Mouse (Mus musculus) inflammation-experienced regulatory T-cells, adult 6 months (primary cell): ENCODE results near the gene Rpl13. TPM values are rescaled to one million over a fixed set of nuclear protein-coding genes. Genes with fewer than 3 reads are reported as not detected.
"Not testable (repeated sequence)": the region's sequence is repeated elsewhere in the genome, so short reads cannot be mapped to it uniquely, and the experiment has no call there.

Source experiments
- ATAC-seq: one replicate; pipeline ENCODE4 v1.8.0; 2017
- polyA plus RNA-seq, 3 experiments: library from polyadenylated mRNA; unstranded; fragments of 100-300 nt; shearing (Covaris generic); gene quantifications; one replicate each; pipeline ENCODE4 v1.2.1; 2017

The Rpl13 gene
- polyA plus RNA-seq, result 1,000 to 10,000 TPM; 1,514 to 2,679 (median 2,672) TPM

DNA sequence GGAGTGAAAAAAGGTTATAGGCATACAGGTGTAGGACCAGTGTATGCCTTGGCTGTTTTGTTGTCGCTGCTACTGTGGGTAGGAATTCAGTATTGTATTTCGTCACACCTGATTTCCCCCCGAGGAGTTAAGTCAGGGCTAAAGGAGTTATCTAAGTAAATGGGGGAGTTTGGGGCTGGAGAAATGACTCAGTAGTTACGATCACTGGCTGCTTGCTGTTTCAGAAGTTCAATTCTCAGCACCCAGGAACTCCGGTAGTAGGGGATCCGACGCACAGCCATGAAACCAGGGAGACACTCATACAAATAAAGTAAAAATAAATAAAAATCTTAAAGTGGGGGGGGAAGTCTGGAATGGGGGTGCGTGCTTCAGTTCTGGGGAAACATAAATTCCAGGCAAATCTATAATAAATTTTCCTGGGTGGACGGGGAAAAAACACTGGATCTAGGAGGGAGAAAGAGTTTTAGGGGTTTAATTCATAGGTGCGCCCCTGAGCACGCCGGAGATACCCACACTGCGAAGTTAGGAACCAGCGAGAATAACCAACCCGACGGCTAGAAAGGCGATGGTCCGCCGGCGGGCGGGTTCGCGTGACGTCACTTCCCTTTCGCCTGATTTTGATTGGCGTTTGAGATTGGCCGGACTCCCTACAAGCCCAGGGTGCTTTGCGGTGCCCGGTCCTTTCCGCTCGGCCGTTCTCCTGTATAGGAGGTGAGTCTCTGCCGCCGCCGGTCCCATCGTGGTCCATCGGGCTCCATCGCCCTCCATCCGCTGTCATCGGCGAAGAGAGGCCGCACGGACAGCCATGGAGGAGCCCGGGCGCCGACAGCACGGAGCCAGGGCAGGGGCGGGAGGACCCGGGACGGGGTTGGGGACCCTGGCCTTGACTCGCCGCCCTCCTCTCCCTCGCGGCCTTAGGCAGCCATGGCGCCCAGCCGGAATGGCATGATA lies at the start of gene Rpl13:
Rpl13 (plus strand) TSS at position 616 of the 951 bp plus-strand sequence.
- ATAC-seq, result peak; percentile 49

DNA sequence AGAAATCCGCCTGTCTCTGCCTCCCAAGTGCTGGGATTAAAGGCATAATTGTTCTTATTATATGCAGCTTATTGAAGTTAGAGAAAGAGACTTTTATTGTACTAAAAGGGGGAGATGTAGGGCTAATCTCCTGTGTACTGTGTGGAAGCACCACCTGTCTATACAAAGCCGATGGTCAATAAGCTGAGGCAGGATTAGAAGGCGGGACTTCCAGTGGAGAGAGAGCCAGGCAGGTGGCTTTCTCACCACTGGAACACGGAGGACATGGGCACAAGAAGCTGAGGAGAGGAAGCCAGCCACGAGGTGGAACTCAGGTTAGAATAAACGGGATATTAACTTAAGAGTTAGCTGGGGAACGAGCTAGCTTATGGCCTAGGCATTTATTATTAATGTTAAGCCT lies 39.4 kb upstream of the Rpl13 start, which contains the start of gene Spg7:
Spg7 (plus strand) TSS at position 222 of the 400 bp plus-strand sequence.
- no peak for ATAC-seq

DNA sequence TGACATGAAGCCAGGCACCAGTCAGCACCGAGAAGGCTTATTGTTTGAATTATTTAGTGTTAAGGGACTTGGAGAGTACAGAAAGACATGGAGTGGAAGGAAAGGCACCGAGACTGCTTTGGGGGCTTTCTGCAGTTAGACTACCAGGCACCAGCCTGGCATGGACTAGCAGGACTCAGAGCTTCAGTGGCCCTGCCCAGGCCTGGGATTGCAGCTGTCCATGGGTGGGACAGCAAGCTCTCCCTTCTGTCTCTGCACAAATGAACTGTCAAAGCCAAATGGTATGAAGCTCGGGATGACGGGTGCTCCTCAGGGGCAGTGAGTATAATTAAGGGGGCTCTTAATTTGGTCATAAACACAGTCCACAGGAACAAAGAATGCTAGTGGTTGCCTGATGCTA lies 38.1 kb upstream of the Rpl13 start:
- no peak for ATAC-seq

DNA sequence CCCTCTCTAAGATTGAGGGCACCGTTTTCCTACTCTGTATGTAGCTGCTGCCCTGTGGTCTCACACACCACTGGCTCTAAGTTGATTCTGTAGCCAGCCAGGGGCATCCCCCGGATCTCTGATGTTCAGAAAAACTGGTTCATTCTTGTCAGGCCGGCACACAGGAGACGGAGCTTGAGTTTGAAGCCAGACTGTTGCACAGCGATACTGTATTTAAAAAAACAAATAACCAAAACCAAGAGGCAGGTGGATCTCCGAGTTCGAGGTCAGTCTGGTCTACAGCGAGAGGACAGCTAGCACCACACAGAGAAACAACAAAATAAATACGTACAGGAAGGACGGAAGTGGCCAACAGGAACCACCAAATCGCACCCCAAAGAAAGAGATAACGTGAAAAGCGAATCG lies 37.3 kb upstream of the Rpl13 start:
- peak; percentile 60 for ATAC-seq

DNA sequence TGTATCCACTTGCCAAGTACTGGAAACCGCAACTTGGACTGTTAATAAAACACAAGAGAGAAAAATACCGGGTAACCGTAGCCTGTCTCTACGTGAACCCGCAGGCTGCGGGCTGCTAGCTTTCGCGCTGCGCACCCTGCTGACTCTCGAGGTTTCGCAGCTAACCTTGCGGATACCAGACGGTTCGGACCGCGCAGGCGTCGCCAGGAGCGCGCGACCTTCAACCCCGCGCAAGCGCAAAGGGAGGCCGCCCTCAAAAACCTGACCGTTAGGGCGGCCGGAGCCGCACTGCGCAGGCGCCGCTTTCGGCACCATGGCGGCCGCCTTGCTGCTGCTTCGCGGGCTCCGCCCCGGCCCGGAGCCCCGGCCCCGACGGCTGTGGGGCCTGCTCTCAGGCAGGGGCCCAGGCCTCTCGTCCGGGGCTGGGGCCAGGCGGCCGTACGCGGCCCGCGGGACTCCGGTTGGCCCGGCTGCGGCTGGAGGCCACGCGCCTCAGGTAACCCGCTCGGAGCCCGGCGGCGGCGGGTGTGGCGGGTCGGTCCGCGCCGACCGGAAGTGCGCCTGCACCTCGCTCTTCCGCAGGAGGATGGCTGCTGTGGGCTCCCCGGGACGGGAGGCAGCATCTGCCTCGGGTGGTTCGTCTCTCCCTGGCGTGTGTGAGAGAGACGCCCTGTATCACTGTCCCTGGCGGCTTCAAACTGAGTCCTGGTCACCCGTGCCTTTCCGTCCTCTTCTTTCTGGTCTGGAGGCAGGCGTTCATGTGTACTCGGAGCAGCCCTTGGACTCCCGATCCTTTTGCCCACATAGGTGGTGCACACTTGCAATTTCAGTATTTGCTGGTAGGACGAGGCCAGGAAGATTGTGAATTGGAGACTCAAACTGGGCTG lies 36.7 kb upstream of the Rpl13 start:
- ATAC-seq, result peak; percentile 78

DNA sequence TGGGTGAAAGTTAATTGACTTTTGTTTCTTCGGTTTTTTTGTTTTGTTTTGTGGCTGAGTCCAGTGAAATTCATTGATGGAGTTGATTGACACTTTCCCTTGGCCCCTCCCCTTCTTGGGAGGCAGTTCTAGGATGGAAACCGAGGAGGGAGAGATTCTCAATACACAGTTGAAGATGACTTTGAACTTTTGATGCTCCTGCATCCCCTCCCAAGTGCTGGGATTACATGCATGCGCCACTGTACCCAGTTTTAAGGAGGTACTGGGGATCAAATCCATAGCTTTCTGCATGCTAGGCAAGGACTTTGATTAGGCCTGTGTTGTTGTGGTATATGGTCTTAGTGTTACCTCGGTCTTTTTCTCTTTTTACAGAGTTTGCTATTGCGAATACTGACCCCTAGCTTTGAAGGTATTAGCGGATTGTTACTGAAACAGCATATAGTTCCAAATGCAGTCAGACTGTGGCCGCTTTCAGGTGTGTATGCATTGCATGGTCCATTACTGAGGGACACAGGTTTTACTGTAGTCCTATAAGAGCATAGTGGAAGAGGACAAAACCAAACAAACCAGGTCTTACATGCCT lies 36.0 kb upstream of the Rpl13 start:
- no peak for ATAC-seq

DNA sequence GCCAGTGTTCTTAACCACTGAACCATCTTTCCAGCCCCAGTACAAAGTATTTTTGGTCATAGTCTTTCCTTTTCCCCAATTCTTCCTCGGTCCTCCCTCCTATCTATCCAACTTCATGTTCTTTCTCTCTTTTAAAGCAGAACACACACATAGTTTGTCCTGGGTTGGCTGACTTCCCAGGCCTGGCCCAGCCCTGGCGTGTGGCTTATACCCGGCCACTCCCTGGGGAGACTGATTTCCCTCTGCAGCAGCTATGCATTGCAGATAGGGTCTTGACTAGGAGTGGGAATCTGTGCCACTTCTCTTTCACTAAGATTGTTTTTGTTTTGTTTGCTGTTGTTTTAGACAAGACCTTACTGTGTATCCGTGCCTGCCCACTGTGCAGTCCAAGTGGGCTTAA lies 31.0 kb upstream of the Rpl13 start:
- ATAC-seq, result no peak

DNA sequence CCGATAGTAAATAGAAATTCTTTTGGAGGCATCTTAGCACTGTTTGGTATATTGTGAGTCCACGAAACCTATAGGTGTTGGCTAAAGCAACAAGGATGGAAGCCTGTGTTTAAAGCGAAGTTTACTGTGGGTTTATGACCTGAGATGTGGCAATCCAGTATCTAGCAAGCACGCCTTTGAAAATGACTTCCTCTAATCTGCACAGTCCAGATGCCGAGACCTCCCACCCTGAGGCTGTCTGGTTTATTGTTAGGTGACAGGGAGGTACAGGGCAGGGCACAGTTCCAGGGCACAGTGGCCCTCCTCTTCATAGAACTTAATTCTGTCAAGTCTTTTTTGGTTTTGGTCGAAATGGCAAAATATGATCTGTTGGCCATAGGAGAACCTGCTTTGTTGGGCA lies 24.9 kb upstream of the Rpl13 start:
- no peak for ATAC-seq

DNA sequence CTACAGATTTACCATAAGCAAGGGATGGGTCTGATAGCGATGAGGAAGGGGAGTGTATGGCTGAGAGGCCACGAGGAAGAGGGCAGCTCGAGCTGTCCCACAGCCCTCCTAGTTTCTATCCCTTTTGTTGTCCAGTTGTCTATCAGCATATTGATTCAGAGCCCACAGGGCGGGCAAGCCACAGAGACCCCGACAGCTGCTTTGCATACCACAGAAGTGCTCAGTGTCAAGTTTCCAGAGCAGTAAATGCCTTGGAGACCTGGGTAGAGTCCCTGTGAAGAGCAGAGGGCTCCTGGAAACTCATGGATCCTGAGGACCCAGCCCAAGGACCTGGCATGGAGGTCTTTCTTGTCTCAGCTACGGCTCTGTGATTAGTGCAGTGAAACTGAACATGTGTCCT lies 19.2 kb upstream of the Rpl13 start:
- ATAC-seq, result no peak

DNA sequence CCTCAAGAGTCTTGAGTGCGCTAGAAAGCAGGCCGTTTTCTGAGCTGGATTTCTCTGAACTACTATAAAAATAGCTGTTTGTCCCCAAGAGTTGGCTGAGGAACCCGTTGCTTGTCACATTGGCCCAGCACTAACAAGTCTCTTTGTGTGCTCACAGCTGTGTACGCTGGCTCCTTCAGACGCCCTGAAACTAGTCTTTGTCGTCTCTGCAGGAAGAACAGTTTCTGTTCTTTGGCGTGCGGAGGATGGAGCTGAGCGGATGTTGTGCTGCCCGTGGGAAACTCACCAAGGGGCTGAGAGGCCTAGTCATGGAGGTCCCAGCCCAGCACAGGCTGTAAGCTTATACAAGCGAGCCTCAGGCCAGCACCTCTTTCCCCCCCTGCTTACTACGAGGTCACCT lies 18.5 kb upstream of the Rpl13 start:
- ATAC-seq, result no peak

DNA sequence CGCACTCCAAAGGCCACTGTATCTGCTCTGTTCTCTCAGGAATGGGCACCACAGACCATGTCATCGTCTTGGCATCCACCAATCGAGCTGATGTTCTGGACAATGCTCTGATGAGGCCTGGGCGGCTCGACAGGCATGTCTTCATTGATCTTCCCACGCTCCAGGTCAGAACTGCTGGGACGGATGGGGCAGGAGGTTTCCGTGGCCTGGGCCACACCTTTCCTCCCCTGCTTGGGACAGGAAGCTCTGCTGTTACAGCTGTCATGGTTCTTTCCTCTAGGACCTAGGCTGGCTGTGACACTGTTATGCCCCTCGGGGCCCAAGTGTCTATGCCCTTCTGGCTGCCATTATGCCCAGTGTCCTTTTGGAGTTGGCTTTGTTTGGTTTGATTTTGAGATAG lies 14.9 kb upstream of the Rpl13 start:
- ATAC-seq, result no peak

DNA sequence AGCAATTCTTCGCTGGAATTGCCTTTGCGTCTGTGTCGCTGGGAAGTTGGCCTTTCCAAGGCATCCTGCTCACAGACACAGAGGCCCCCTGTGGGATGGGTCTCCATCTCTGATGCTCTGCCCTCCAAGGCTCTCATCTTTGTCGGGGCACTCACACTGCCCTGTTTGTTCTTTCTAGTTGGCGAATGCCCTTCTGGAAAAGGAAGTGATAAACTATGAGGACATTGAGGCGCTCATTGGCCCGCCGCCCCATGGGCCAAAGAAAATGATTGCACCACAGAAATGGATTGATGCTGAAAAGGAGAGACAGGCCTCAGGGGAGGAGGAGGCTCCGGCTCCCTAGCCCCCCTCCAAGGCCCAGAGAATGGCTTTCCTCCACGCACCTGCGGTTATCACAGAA lies 4.9 kb upstream of the Rpl13 start:
- ATAC-seq, result no peak

DNA sequence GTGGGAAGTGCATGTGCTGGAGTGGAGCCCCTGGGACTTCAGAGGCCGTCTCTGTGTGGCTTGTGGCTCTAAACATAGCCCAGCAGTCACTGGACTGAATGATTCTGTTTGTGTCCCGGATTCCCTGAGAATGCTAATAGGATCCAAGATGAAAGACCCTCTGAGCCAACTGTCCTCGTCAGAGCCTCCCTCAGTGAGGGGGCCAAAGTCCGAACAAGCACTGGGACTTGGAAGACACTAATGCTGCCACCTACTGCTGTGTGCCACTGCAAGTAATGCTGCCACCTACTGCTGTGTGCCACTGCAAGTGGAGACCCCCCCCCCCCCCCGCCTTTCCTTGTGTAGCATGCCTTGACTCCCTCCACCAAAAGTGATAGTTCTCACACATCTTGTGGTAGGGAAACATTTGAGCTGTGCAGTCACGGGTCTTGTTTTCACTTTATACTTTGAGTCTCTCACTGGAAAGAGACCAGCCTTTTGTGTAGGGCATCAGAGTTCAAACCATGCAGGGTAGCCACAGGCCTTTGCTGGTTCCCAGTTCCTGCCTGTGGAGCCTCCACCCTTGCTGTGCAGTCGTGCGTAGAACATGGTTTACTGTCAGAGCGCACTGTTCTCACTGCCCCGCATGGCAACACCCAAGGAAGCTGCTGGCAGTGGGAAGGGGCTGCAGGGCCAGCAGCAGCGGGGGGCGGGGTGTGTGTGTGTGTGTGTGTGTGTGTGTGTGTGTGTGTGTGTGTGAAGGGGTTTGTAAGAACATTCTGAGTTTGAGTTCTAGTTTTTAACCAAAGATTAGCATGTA lies 4.2 kb upstream of the Rpl13 start:
- ATAC-seq, result no peak

DNA sequence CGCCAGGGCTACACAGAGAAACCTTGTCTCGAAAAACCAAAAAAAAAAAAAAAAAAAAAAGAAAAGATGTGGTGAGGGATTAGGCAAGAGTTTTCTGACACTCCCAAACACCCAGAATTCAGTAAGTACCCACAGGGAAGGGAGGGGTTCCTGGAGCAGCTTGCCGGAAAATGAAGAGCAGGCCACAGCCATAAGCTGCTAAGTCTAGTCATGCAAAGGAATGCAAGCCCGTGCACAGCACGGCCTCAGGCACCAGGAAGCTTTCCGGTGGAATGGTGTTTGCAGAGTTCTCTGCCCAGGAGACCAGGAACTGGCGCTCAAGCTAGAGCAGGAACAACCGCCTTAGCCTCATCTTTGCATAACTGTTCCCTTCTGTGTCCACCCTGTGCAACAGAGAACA lies 1.9 kb upstream of the Rpl13 start:
- no peak for ATAC-seq

DNA sequence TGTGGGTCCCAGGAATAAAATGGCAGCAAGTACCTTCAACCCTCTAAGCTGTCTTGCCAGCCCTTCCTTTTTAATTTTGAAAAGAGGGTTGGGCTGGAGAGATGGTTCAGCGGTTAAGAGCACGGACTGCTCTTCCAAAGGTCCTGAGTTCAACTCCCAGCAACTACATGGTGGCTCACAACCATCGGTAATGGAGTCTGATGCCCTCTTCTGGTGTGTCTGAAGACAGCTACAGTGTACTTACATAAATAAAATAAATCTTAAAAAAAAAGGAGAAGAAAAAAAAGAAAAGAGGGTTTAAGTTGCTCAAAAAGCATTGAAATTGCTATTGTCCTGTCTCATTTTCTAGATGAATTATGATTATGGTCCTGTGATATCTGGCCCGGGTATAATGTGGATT lies 906 bp upstream of the Rpl13 start:
- no peak for ATAC-seq

DNA sequence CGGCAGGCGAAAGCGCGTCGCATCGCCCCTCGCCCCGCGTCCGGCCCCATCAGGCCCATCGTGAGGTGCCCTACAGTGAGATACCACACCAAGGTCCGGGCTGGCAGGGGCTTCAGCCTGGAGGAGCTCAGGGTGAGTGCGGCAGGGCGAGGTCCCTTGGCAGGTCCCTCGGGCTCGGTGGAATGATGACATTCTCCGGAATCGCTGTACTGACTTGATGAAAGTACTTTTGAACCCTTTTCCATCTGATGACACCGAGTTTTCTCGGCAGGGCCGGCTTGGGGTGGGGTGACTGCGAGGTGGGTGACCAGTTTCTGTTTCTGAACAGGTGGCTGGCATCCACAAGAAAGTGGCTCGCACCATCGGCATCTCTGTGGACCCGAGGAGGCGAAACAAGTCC lies 705 bp downstream of the Rpl13 start:
- ATAC-seq, result not testable (repeated sequence)

DNA sequence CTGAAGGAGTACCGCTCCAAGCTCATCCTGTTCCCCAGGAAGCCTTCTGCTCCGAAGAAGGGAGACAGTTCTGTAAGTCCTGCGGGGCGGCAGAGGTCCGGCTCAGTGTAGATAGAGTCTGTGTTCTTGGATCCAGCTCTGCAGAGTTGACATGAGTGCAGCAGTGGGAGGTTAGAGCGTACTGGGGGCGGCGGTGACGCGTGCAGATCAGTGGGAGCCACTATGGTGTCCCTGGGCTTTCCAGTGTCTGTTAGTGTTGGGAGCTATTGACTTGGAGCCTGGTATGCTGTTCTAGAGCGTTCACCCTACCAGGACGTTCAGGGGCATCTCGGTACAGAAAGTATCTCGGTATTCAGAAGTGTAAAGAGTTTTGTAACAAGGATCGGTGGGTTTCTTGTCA lies 1.1 kb downstream of the Rpl13 start:
- ATAC-seq, result no peak

DNA sequence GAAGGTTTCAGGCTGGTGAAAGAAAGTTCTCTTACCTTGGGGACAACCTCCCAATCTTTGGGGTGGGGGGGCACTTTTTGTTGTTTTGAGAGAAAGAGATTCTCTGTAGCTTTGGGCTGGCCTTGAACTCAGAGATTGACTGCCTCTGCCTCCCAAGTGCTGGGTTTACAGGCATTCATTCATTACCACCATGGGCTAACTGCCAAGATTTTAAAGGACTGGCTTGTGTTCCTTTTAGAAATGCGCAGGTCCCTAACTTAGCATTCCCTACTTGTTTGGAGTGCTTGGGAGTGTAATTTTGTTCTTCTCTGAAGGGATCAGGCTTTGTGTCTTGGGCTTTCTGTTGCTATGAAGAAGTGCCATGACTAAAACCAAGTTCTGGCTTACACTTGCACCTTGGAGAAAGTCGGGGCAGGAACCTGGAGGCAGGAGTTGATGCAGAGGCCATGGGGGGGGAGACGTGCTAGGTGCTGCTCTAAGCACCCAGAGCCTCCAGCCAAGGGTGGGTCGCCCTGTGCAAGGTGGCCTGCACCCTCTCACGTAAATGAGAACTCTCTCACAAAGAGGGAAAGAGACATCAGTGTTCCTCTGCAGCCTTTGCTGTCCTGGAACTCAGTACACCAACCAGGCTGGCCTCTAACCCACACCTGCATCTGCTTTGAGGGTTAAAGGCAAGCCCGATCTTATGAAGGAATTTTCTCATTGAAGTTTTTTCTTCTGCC lies 2.1 kb downstream of the Rpl13 start:
- no peak for ATAC-seq

DNA sequence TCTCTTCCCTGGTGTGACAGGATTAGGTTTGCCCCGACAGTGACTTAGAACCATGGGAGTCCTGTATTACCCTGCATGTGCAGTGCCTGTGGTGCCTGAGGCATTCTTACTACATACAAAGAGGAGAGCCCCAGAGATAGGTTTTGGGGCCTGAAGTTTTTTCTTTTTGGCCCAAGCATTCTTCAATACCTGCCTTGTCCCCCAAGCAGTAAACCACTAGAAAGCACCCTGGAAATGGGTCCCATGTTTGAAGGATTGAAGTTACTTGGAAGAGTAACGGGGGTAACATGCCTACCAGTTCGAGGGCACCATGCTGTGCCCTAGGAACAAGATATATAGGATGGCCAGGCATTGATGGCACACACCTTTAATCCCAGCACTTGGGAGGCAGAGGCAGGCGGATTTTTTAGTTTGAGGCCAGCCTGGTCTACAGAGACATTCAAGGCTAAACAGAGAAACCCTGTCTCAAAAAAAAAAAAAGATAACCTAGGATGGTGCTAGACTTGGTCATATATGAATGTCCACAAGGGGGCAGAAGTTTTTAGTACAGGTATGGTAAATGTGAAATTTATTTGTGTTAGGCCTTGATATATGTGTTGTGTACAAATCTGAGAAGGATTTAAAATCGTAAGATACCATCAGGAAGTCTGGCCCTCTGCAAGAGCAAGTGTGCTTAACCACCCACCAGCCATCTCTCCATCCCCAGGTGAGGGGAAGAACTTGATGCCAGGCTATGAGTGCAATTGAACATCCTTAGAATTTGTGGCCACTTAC lies 3.6 kb downstream of the Rpl13 start:
- ATAC-seq, result peak; percentile 26

DNA sequence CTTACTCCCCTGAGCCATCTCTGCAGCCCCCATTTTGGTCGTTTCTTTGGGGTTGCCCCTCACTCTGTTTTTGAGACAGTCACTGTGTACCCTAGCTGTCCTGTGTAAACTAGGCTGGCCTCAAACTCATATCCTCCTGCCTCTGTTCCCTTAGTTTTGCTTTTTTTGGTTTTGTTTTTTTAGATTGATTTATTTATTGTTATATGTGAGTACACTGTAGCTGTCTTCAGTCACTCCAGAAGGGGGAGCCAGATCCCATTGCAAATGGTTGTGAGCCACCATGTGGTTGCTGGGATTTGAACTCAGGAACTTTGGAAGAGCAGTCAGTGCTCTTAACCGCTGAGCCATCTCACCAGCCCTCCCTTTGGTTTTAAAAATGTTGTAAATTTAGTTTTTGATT lies 4.4 kb downstream of the Rpl13 start:
- ATAC-seq, result no peak

DNA sequence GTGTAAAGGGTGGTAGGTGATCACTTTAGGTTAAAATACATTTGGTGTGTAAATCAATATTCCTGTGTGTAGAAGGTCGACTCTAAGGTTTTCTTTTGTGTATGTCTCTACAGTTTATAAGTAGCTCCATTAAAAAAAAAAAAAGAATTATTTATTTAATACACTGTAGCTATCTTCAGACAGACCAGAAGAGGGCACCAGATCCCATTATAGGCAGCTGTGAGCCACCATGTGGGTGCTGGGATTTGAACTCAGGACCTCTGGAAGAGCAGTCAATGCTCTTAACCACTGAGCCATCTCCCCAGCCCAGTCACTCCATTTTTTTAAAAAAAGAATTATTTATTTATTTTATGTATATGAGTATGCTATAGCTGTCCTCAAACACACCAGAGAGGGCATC lies 5.9 kb downstream of the Rpl13 start:
- no peak for ATAC-seq
